Mouse (Mus musculus) thymus, postnatal 25 days (tissue): Measurements from ENCODE around the gene Artn.

Experiments
- DNase-seq: peaks from one replicate; pipeline ENCODE4 v3.0.0; 2022

Artn gene

GRCm38 (mm10) chr4:117929391-117929881, at the start of gene Artn:
Gene Artn, minus strand, starts transcription at chr4:117929763.
- no peak for DNase-seq

GRCm38 (mm10) chr4:117979181-117979580, 49.6 kb upstream of the Artn start:
- no peak for DNase-seq

GRCm38 (mm10) chr4:117978282-117978681, 48.7 kb upstream of the Artn start:
- no peak for DNase-seq

- DNase-seq: no peak
Measured at GRCm38 (mm10) chr4:117977841-117978240, 48.3 kb upstream of the Artn start.

- DNase-seq: no peak
Measured at GRCm38 (mm10) chr4:117977371-117977770, 47.8 kb upstream of the Artn start.

DNA sequence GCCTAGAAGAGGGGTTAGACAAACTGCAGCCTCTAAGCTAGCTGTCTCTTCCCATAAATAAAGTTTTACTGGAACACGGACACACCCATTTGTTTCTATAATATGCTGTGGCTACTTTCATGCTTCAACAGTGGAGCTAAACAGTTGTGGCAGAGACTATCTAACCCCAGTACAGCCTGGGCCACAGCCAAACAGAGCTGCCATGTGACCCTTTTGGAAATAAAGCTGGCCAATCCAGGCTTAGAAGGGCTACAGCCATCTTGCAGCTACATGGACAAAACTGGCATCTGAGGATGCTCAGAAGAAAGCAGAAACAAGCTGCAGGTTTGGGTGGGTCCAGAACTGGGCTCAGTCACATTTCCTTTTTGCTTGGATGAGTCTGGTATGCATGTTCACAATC, 46.3 kb upstream of the Artn start:
- DNase-seq: no peak

GRCm38 (mm10) chr4:117974719-117975118, 45.2 kb upstream of the Artn start:
- no peak for DNase-seq

DNA sequence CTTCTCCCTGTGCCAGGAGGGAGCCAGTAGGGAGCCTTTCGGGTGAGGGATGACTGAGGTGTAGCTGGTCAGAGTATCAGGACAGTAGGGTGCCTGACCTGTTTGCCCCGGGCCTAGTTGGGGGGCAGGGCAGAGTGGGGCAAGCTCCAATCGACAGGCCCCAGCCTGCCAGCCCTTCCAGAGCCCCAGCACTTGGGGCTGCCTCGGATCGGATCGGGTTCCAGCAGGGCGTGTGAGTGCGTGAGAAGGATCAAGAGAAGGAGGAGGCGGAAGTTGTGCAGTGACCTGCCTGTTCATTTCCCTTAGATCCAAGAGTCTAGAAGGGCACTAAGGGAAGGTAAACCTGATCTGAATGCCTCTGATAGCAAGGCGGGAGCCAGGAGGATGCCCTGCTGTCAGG, 43.4 kb upstream of the Artn start:
- no peak for DNase-seq

DNA sequence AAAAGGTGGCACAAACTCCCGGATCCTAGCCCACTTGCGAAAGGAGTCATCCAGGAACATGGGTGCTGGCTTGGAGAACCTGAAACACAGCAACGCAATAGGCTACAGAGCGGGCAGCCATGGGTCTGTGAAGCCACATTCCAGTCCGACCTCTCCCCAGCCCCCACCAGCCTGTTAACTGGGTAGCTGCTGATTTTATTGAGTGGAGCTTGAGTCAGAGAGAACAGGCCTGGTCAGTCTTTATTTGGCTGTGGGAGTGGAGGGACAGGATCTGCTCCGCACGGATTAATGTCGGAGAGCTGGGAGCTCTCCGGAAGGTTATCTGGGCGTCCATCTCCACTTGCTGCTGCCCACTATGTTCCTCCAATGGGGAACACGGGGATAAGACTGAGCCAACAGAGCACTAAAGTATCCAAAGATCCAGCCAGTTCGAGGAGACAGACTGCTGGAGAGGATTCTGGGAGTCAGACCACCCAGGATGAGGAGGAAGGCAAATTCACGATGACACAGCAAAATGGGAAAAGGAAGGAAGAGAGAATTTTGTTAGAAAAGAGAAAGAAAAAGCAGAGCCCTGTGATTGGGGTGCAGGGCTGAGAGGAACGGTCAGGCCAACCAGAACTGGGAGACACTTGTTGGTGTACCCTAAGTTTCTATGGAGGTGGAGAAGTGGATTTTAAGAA, 34.9 kb upstream of the Artn start:
- no peak for DNase-seq

DNA sequence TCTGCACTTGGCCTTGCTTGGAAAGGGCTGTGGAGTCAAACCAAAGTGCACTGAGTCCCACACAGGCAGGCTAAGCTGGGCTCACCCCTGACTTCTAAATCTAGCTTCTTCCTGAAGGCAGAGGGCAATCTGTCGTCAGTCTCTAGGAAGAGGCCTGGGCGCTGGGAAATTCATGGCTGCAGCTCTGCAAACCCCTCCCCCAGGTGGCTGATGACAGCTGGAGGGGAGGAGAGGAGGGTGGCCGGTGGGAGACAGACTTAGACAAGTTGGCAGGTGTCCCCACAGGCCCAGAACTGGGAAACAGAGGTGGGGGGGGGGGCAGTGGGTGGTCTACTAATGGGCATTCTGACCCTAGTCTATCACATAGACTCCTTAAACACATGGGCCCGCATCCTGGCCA, 27.9 kb upstream of the Artn start:
- DNase-seq: no peak

- DNase-seq: no peak
Measured at GRCm38 (mm10) chr4:117947493-117947892, 17.9 kb upstream of the Artn start.

- DNase-seq: no peak
Measured at GRCm38 (mm10) chr4:117946639-117947305, 17.2 kb upstream of the Artn start.

DNA sequence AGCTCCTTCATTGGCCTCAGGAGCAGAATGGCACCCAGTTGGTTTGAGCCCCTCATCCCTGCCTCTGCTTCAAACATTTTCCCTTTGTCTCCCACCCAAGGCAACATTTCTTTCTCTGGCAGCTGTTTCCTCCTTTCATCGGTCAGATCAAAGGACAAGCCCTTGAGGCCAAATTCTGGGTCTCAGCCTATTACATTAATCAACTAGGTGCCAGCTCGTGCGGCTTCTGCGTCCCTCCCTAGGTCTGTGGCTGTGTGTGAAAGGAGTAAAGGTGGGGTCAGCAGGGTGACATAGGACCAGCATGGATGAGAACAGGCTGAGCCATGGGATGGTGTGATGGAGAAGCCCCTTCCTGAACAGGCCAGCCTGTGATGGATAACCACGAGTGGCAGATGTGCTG, 13.8 kb upstream of the Artn start:
- DNase-seq: no peak

GRCm38 (mm10) chr4:117936964-117937363, 7.4 kb upstream of the Artn start:
- no peak for DNase-seq

DNA sequence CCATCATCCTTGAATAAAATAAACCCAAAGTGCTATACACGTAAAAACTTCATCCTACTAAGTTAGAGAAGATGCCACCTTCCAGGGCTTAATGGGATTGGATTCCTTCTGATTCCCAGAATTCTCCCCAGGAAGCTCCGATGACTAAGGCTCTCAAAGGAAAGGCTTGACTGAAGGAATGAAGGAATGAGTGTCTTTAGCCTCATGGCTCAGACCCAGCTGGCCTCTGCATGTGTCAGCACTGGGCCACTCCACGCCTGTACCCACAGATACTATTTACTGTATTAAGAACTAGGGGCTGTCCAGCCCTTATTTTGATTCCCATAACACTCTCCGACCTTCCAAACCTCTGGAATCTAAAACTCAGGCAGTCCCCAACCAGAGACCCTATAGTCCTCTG, 4.5 kb upstream of the Artn start:
- DNase-seq: no peak

DNA sequence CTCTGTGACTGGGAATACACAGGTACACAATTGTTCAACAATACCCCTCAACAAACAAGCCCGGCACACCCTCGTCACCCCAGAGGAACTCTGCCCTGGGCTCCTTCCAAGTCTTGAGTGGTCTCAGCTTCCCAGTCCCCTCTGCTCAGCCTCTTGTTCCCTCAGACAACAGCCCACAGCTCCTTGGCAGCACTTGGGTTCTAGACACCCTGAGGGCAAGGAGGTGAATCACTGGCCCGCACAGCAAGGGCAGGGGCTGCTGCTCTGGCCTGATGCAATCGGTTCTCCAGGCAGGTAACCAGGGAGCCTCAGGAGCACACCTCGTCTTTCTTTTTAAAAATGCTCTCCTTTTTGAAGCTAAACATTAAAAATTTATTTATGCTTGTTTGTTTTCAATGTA, 3.7 kb upstream of the Artn start:
- DNase-seq: no peak

GRCm38 (mm10) chr4:117928699-117929241, 793 bp downstream of the Artn start:
- DNase-seq: peak; percentile 8

DNA sequence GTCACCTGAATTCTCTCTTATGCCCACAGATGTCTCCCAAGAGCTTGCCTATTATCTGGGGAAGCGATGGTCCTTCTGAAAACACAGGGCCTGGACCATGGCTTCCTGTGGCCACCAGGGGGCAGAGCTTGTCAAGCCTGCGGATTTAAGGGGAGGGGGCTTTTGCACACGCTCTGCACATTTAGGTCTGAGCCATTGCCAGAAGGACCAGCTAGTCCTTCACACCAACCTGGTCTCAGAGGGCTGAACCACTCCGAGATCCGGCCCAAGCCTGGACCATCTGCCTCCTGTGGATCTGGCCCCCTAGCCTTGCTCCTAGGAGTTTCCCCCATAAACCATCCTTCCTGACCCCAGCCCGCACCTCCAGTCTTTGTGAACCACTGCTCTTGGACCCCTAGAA, 1.3 kb downstream of the Artn start:
- DNase-seq: peak; percentile 28

GRCm38 (mm10) chr4:117926545-117927482, 2.7 kb downstream of the Artn start:
- DNase-seq: peak; percentile 29

DNA sequence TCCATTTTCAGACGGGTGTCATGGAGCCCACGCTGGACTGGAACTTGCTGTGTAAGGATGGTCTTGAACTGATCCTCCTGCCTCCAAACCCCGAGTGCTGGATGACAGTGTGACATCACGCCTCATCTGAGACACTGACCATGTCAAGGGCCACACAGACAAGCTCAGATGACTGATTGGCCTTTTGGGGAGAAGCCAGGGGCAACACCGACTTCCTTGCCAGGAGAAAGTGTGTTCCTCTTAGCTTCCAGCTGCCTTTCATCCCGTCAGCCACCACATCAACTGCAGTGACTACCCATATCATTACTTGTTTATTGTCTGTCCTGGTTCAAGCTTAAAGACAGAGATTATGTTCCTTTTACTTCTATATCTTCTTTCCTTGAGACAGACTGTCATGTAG, 4.6 kb downstream of the Artn start:
- DNase-seq: no peak

DNA sequence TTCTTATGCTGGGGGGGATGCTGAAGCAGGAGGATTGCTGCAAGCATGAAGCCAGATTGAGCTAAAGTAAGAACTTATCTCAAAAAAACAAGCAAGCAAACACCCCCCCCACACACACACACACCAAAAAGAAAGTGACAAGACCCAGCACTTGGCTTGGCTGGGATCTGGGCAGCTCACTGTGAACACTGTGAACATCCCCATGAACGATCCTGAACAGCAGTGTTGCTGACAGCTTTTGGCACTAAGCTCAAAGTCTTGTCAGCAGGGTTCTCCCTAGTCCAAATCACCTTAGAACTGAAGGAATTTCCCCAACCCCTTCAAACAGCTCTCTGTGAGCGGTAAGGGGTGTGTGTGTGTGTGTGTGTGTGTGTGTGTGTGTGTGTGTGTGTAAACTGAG, 6.1 kb downstream of the Artn start:
- no peak for DNase-seq

DNA sequence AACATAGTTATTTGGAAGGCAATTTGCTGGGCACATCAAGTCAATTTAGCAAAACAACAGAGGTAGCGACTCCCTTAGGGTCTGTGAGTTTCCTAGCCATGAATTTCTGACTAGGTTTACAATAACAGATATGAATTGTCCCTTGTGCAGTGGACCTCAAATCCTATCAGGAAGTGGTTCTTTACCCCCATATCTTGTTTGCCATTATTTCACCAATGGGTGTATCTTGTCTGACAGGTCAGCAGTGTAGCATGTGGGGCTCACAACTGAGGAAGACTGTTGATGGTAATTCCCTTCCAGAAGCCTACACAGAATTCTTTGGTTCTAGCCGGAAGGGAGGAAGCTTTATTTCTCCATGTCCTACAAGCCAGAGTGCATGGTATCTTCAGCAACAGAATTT, 8.2 kb downstream of the Artn start:
- no peak for DNase-seq

DNA sequence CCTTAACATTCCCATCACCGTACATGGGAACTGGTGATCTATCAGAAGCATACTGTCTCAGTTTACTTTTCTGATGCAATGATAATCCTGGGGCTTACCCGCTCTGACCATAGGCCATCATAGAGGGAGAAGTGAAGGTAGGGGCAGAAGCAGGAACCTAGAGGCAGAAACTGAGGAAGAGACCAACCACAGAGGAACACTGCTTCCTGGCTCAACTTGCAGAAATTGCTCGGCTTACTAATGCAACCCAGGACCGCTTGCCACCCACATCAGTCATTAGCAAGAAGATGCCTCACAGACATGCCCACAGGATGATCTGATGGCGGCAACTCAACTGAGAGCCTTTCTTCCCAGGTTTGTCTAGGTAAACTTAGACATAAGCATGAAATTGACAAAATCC, 10.8 kb downstream of the Artn start:
- DNase-seq: no peak
